Mouse (Mus musculus) hindbrain, embryonic 13.5 days (tissue): ENCODE data around the gene Bcas3. TPM values are rescaled to one million over a fixed set of nuclear protein-coding genes. Genes with fewer than 3 reads are reported as not detected.

ENCODE experiments used
- ATAC-seq: fragments of 200-750 bp; cut with Nextera tagmentation; 2 replicates; pipeline ENCODE4 v1.8.0; 2017; ENCODE audit warnings: moderate TSS enrichment; ENCODE audit not compliant: low FRiP score
- H3K27ac ChIP-seq: fragments of 300-500 bp; sonication (generic); 2 replicates; pipeline ENCODE4 v1.5.1; 2015; ENCODE audit warnings: inconsistent platforms, mild to moderate bottlenecking, moderate library complexity
- H3K27me3 ChIP-seq: fragments of 300-500 bp; sonication (generic); 2 replicates; pipeline ENCODE4 v1.6.1; 2015; ENCODE audit warnings: mild to moderate bottlenecking, inconsistent platforms
- H3K36me3 ChIP-seq: fragments of 300-500 bp; sonication (generic); 2 replicates; pipeline ENCODE4 v1.6.1; 2015; ENCODE audit warnings: mild to moderate bottlenecking, inconsistent platforms
- H3K4me1 ChIP-seq: fragments of 300-500 bp; sonication (generic); replicated peaks from 2 replicates; pipeline ENCODE4 v1.6.1; 2015; ENCODE audit warnings: inconsistent platforms
- H3K4me2 ChIP-seq: fragments of 300-500 bp; sonication (generic); 2 replicates; pipeline ENCODE4 v1.6.1; 2015; ENCODE audit warnings: inconsistent platforms, mild to moderate bottlenecking, moderate library complexity
- H3K4me3 ChIP-seq: fragments of 300-500 bp; sonication (generic); 2 replicates; pipeline ENCODE4 v1.5.1; 2015; ENCODE audit warnings: mild to moderate bottlenecking, inconsistent platforms
- H3K9ac ChIP-seq: fragments of 300-500 bp; sonication (generic); 2 replicates; pipeline ENCODE4 v1.6.1; 2015; ENCODE audit warnings: mild to moderate bottlenecking, inconsistent platforms
- H3K9me3 ChIP-seq: fragments of 300-500 bp; sonication (generic); 2 replicates; pipeline ENCODE4 v1.6.1; 2016; ENCODE audit warnings: inconsistent platforms
- WGBS: fragments of 180-500 bp; shearing (Covaris S2); methylation state at CpG from one replicate; pipeline ENCODE4 v1.1.7; 2015; 5-methylcytosine and 5-hydroxymethylcytosine counted together
- polyA plus RNA-seq: library from polyadenylated mRNA; unstranded; fragments of >200 nt; fragmentation: Nextera tagmentation; extraction: Ambion mirVana; gene quantifications from 2 replicates; pipeline ENCODE4 v1.2.1, GENCODE M21; 2015

Gene Bcas3
- polyA plus RNA-seq, 1 experiment from 2014 or later: 34.0 TPM

- Histone ChIP-seq H3K27me3 (no peaks in the 10 kb centered on the region), H3K36me3 (no peaks in the 10 kb centered on the region), H3K4me3 (no peak overlapping the region), H3K9ac (no peak overlapping the region), H3K9me3 (no peaks in the 10 kb centered on the region), H3K4me1 (no peaks in the 10 kb centered on the region), H3K27ac (no peak overlapping the region), H3K4me2 (no peak overlapping the region)
- WGBS: 90% methylated on average over 7 of the region's 7 CpGs
- no peak for ATAC-seq
Measured at GRCm38 (mm10) chr11:85383975-85384821, 31.2 kb downstream of the Bcas3 start.

DNA sequence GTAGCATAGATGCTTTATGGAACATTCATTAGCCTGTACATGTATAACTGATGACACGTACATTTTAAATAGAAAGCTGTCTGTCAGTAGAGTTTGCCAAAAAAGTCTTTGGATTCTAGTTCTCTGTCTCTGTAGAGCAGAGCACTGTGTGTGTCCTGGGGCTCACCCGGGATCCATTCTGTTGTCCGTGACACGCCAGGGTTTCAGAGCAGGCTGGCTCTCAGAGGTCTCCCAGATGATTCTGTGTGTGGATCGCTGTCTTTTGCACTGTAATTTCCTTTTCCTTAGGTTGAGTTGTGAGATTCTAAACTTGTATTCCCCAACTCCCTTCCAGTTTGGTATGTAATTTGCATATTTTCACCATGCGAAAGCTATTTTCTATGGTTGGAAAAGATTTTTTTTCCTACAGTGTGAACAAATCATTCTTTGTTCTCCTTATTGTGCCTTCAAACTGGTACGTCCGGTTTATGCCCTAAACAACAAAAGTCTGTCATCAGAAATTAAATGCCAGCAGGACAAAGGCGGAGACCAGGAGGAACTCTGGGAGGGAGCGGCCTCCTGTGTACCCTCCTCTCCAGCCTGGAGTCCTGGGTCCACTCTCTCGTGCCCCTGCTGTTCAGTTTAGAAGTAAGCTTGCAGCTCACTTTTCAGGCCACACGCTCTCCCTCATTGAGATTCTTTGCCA lies 39.4 kb downstream of the Bcas3 start:
- Histone ChIP-seq H3K27ac (peak overlapping the region; percentile 25; the same call in 1 of the 2 replicates), H3K4me1 (peaks cover 7% of the 10 kb centered on the region), H3K4me2 (no peak overlapping the region), H3K4me3 (no peak overlapping the region), H3K36me3 (no peaks in the 10 kb centered on the region), H3K9ac (no peak overlapping the region), H3K27me3 (no peaks in the 10 kb centered on the region), H3K9me3 (no peaks in the 10 kb centered on the region)
- WGBS: 39% methylated on average over 12 of the region's 12 CpGs
- ATAC-seq: no peak

- Histone ChIP-seq H3K9ac (no peak overlapping the region), H3K36me3 (no peaks in the 10 kb centered on the region), H3K4me1 (peaks cover 7% of the 10 kb centered on the region), H3K27ac (no peak overlapping the region), H3K4me3 (no peak overlapping the region), H3K4me2 (no peak overlapping the region), H3K9me3 (no peaks in the 10 kb centered on the region), H3K27me3 (no peaks in the 10 kb centered on the region)
- ATAC-seq: no peak
- 36% methylated on average over 9 of the region's 9 CpGs for WGBS
Measured at GRCm38 (mm10) chr11:85392864-85393220, 39.9 kb downstream of the Bcas3 start.

GRCm38 (mm10) chr11:85393990-85394389 lies 41.0 kb downstream of the Bcas3 start:
- H3K4me3 ChIP-seq: no peak overlapping the region
- no peak overlapping the region for H3K9ac ChIP-seq
- no peak overlapping the region for H3K27ac ChIP-seq
- H3K36me3 ChIP-seq: no peaks in the 10 kb centered on the region
- 60% methylated on average over 3 of the region's 3 CpGs for WGBS
- peaks cover 7% of the 10 kb centered on the region for H3K4me1 ChIP-seq
- ATAC-seq: no peak
- H3K4me2 ChIP-seq: no peak overlapping the region
- H3K9me3 ChIP-seq: no peaks in the 10 kb centered on the region
- no peaks in the 10 kb centered on the region for H3K27me3 ChIP-seq

DNA sequence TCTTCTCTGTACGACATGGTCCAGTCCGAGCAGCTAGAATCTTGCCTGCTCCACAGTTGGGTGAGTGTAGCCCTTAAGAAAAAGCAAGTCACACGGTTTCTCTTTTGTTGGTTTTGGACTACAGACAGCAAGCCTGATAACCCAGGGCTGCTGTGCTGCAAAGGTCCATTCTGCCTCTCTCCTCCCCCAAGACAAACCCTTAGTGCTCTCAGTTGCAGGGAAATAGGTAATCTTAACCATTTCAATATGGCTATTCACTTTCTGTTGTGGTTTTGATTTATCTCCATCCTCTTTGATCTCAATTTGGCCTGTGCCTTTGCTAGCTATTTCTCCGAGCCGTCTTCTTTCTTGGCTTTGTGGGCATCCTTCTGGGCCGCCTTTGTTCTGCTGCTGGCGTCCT lies 42.4 kb downstream of the Bcas3 start:
- Histone ChIP-seq H3K4me2 (no peak overlapping the region), H3K27ac (no peak overlapping the region), H3K4me3 (no peak overlapping the region), H3K4me1 (peaks cover 7% of the 10 kb centered on the region), H3K36me3 (no peaks in the 10 kb centered on the region), H3K9me3 (no peaks in the 10 kb centered on the region), H3K9ac (no peak overlapping the region), H3K27me3 (no peaks in the 10 kb centered on the region)
- WGBS: 28% methylated on average over 7 of the region's 7 CpGs
- no peak for ATAC-seq

DNA sequence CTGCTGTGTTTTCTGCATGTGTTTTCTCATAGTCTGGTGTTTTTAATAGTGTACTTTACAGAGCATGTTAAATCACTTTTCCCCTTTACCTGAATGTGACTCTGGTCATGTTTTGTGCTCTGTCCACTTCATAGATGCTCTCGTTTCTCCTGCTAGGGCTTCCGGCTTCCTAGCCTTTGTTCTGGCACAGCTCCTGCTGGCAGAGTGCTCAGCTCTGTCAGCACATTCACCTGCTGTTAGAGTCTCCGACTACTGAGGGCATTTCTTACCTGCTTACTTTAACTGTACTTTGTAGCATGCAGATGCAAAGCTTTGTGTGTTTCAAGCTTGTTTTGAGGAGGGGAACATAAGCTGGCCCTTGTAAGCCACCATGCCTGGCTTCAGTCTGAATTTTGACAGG lies 53.6 kb downstream of the Bcas3 start:
- ATAC-seq: no peak
- WGBS: 63% methylated on average over 3 of the region's 3 CpGs
- no peaks in the 10 kb centered on the region for H3K4me1 ChIP-seq
- H3K4me2 ChIP-seq: no peak overlapping the region
- no peak overlapping the region for H3K9ac ChIP-seq
- H3K27ac ChIP-seq: no peak overlapping the region
- H3K36me3 ChIP-seq: no peaks in the 10 kb centered on the region
- no peaks in the 10 kb centered on the region for H3K9me3 ChIP-seq
- H3K4me3 ChIP-seq: no peak overlapping the region
- H3K27me3 ChIP-seq: no peaks in the 10 kb centered on the region

DNA sequence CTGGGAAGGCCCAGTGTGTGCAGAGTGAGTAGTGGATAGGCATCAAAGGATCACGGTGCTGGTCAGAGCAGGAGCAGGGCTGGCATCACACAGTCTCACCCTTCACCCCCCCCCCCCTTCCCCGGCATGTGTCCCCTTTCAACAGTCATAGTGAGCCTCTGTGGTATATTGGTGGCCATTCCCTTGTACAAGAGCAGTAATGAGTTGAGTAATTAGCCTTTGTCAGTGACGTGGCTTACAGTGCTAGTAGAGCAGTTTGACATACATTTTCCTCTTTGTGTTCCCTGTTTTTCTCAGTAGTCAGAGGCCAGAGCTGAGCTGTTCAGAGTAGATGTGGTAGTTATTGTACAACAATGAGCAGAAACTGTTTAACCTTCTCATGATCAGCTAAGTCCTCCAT lies 54.7 kb downstream of the Bcas3 start:
- 82% methylated on average over 3 of the region's 3 CpGs for WGBS
- no peaks in the 10 kb centered on the region for H3K36me3 ChIP-seq
- ATAC-seq: no peak

DNA sequence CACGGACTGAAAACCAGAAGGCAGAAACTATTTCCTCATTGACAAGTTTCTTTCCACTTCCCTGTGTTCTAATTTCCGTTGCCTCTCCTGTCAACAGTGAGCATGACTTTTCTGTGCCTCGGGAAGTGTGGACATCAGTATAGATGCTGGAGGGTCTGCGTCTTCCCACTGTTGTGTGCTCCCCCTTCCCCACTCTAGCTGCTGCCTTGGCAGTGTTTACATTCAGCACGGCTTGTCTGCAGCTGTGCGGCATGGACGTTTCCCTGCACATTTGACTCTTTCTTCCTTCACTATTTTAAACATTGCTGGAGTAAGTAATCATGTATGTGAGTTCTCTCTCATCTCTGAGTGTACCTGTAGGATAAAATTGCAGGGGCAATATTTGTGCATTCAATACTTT lies 59.4 kb downstream of the Bcas3 start:
- no peaks in the 10 kb centered on the region for H3K36me3 ChIP-seq
- 71% methylated on average over 7 of the region's 7 CpGs for WGBS
- no peak overlapping the region for H3K4me3 ChIP-seq
- no peaks in the 10 kb centered on the region for H3K9me3 ChIP-seq
- ATAC-seq: no peak
- H3K4me1 ChIP-seq: no peaks in the 10 kb centered on the region
- H3K27ac ChIP-seq: no peak overlapping the region
- no peaks in the 10 kb centered on the region for H3K27me3 ChIP-seq
- H3K9ac ChIP-seq: no peak overlapping the region
- no peak overlapping the region for H3K4me2 ChIP-seq

More for the DNA sequence above, 54.7 kb downstream of the Bcas3 start:
- Histone ChIP-seq H3K27me3 (no peaks in the 10 kb centered on the region), H3K4me3 (no peak overlapping the region), H3K4me1 (no peaks in the 10 kb centered on the region), H3K4me2 (no peak overlapping the region), H3K27ac (no peak overlapping the region), H3K9ac (no peak overlapping the region), H3K9me3 (no peaks in the 10 kb centered on the region)

- Histone ChIP-seq H3K4me1 (no peaks in the 10 kb centered on the region), H3K27ac (no peak overlapping the region), H3K4me3 (no peak overlapping the region), H3K4me2 (no peak overlapping the region), H3K9ac (no peak overlapping the region), H3K27me3 (no peaks in the 10 kb centered on the region), H3K9me3 (no peaks in the 10 kb centered on the region), H3K36me3 (no peaks in the 10 kb centered on the region)
- 100% methylated on average over 1 of the region's 1 CpGs for WGBS
- ATAC-seq: no peak
Measured at GRCm38 (mm10) chr11:85414476-85414875, 61.5 kb downstream of the Bcas3 start.

GRCm38 (mm10) chr11:85427353-85427752 lies 74.4 kb downstream of the Bcas3 start:
- no peak overlapping the region for H3K4me3 ChIP-seq
- WGBS: 77% methylated on average over 6 of the region's 6 CpGs
- H3K9me3 ChIP-seq: no peaks in the 10 kb centered on the region
- ATAC-seq: no peak
- no peak overlapping the region for H3K4me2 ChIP-seq
- no peak overlapping the region for H3K9ac ChIP-seq
- no peaks in the 10 kb centered on the region for H3K4me1 ChIP-seq
- no peaks in the 10 kb centered on the region for H3K27me3 ChIP-seq
- no peaks in the 10 kb centered on the region for H3K36me3 ChIP-seq
- H3K27ac ChIP-seq: no peak overlapping the region

- no peaks in the 10 kb centered on the region for H3K27me3 ChIP-seq
- H3K9ac ChIP-seq: no peak overlapping the region
- H3K4me2 ChIP-seq: no peak overlapping the region
- no peak overlapping the region for H3K27ac ChIP-seq
- no peak overlapping the region for H3K4me3 ChIP-seq
- no peak for ATAC-seq
- H3K4me1 ChIP-seq: no peaks in the 10 kb centered on the region
- WGBS: 57% methylated on average over 3 of the region's 3 CpGs
- H3K36me3 ChIP-seq: no peaks in the 10 kb centered on the region
- no peaks in the 10 kb centered on the region for H3K9me3 ChIP-seq
Measured at GRCm38 (mm10) chr11:85428227-85428626, 75.3 kb downstream of the Bcas3 start.

GRCm38 (mm10) chr11:85430743-85431448 lies 77.9 kb downstream of the Bcas3 start:
- Histone ChIP-seq H3K27me3 (no peaks in the 10 kb centered on the region), H3K27ac (no peak overlapping the region), H3K9ac (no peak overlapping the region), H3K36me3 (no peaks in the 10 kb centered on the region), H3K9me3 (no peaks in the 10 kb centered on the region), H3K4me3 (no peak overlapping the region), H3K4me1 (no peaks in the 10 kb centered on the region), H3K4me2 (no peak overlapping the region)
- WGBS: 56% methylated on average over 11 of the region's 11 CpGs
- no peak for ATAC-seq
